Mouse (Mus musculus) heart, postnatal 10 days (tissue): ENCODE data around the gene Mycl. TPM values are rescaled to one million over a fixed set of nuclear protein-coding genes. Genes with fewer than 3 reads are reported as not detected.
A peak's percentile ranks its signal among the peaks of the same experiment; 100 is the strongest.
"Not testable (repeated sequence)": the region's sequence is repeated elsewhere in the genome, so short reads cannot be mapped to it uniquely, and the experiment has no call there.

Experiments used
- DNase-seq, 2 experiments: peaks; one replicate each; pipeline ENCODE4 v3.0.0; 2021
- intact Hi-C: fragments of 180-260 bp; cut with DNase I; formaldehyde crosslinking; loops from one replicate; pipeline ENCODE4 v1.15.1; 2025
- total RNA-seq, 2 experiments: library from RNA; stranded (reverse); gene quantifications; 2 replicates each; pipeline ENCODE4 v1.2.3; 2021

Gene Mycl
- total RNA-seq, 2 experiments from 2014 or later, result 0.22 to 0.84 TPM

DNA sequence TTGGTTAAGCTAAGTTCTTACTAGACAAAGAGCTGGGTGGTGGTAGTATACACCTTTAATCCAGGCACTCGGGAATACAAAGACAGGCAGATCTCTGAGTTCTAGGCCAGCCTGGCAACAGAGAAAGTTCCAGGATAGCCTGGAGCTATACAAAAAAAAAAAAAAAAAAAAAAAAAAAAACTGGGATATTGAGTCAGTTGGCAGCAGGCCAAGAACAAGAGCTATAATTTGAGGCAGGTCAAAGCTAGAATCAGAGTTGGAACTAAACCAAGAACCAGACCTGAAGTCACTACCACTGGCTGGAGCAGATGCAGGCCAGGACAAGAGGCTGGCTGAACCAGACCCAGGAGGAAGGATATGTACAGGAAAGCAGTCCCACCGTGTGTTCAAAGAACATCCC lies 14.8 kb upstream of the Mycl start:
- DNase-seq, result no peak
- intact Hi-C loops, result no loop called here

DNA sequence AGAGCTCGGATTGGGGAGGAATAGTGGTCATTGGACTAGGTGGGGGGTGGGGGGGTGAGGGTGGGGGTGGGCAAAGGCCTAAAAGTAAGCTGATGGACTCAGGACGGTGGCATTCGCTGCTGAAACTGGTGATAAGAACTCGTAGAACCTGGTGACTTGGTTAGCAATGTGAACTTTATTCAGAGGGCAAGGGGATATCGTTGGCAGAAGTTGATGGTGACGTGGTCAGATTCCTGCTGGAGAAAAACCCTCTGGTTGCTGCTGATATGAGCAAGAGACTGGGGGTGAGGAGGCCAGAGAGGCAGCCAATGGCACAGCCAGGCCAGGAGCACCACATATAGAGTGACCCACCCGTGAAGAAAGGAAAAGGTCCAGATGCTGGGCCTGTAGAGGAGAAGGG lies 14.2 kb upstream of the Mycl start:
- DNase-seq, result no peak
- intact Hi-C loops, result no loop called here

DNA sequence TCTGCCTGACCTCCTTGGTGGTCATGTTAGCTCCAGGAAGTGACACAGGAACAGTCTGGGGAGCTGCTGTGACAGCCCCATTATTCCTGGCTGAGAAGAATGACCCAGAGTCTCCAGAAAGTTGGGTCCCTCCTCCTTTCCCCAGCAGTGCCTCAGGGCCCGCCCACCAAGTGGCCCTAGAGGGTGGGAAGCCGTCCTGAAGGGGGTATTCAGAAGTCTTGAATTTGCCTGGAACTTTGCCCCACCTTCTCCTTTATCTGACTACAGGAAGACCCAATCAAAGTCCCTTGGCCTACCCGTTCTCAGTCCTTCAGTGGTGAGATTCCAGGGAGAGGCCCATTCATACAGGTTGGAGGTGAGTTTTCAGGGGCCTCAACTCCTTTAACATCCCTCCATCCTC lies 13.5 kb upstream of the Mycl start:
- intact Hi-C loops, result loop anchor here (1.0 kb wide), 1 partner anchor 37 kb away; no protein-coding TSS in a partner anchor

DNA sequence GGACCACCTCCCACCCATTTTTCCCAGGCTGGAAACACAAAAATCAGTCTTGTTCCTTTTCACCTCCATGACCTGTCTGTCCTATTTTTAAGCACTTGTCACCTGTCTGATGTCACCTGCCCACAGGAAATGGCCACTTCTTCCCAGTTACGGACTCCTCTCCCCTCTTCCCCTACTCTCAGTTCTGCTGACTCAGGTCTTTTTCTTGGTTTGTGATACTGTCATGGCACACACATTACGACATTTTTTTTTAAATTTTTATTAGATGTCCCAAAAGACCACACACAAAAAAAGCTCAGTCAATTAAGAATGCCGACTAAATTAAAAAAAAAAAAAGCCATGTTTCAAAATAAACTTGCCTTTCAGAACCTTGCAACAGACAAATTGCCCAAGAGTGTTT lies 12.9 kb upstream of the Mycl start:
- intact Hi-C loops, result loop anchor here (1.0 kb wide), 1 partner anchor 37 kb away; no protein-coding TSS in a partner anchor
- no peak for DNase-seq

More for the DNA sequence above, 13.5 kb upstream of the Mycl start:
- no peak for DNase-seq

DNA sequence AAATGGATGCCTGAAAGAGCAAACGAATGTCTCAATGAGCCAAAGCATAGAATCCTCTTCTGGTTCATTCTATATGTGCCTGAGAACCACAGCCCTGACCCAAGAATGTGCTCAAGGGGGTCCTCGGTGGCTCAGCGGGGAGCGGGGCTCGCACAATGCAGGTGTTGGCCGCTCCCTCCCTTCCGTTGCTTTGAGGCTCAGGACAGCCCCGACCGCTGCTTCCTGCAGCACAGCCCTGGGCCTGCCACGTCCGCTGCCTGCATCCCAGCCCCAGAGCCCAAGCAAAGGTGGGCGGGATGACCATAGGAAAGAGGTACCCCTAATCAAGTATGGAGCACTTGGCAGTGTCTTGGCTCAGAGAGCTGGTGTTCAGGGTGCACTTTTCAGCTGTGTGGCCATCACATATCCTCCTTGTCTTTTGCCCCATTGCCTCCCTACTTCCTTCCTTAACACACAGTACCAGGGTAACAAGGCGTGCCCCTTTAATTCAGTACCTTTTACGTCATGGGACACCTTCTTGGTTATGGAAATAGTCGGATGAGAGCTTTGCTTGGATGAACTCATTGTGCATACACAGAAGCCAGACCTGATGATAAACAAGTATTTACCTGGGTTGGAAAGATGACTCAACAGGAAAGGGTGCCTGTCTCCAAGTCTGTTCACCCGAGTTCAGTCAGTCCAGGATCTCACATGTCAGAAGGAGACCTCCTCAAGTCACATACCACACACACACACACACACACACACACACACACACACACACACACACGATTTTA lies 11.8 kb upstream of the Mycl start:
- no peak for DNase-seq
- intact Hi-C loops, result loop anchor here (2.0 kb wide), 2 partner anchors 71 to 175 kb away; no protein-coding TSS in a partner anchor

DNA sequence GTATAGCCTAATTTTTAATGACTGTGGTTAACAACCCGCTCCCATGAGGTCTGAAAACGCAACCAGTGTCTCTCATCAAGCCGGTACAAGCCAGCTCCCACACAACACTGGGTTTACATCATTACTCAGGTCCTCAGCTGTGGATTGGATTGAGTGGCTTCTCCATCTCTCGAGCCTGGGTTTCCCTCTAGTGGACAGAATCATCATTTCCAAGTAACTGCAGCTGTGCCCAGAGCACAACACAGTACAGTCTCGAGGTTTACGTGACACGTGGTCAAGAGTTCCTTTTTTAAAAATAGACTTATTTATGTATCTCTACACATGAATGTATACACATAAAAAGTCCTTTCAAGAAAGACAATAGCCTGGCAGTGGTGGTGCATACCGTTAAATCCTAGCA lies 10.3 kb upstream of the Mycl start:
- DNase-seq, result peak; percentile 75 to 79
- intact Hi-C loops, result loop anchor here (1.0 to 2.0 kb wide), 3 partner anchors 72 to 176 kb away; no protein-coding TSS in a partner anchor

DNA sequence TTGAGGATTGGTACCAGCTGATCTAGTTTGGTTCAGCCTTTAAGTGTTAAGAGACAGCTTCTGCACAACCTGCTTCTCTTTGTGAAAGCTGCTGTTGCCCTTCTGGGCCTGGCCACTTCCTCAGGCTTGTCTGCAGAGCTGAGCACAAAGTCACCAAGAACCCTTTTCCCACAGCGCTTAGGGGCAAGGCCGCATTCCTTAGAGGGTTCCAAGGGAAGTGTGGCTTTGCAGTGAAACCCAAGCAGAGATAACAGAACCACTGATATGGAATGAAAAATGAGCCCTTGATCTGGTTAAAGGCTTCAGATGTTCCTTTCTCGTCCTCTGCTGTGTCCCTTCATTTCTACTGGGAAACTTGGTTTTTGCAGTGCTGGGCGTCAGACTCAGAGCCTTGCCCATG lies 8.0 kb upstream of the Mycl start:
- DNase-seq, result no peak
- intact Hi-C loops, result no loop called here

DNA sequence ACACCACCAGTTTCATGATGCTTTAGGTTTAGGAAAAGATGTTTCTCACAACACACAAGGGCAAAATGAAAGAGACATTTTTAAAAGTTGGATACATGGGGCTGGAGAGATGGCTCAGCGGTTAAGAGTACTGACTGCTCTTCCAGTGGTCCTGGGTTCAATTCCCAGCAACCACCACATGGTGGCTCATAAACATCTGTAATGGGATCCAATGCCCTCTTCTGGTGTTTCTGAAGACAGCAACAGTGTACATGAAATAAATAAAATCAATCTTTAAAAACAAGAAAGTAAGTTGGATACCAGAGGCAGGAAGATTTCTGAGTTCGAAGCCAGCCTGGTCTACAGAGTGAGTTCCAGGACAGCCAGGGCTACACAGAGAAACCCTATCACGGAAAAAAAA lies 7.4 kb upstream of the Mycl start:
- DNase-seq, intact Hi-C loops: not testable (repeated sequence)

DNA sequence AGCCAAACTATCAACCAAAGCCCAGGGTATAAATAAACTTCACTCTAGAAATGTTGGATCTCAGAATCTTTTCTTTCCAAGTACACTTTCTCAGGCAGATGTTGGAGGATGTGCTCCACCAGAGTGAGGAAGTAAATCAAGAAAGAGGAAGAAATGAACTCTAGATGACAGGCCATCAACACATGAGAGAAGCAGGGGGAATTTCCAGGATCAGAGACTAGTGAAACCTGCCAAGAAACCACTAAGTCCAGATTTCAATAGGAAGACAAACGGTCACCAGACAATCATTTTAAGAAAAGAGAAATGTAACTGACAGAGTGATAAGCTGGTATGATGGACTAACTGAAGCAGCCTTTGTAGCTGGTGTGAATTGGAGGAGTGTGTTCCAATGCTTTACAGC lies 4.3 kb upstream of the Mycl start:
- intact Hi-C loops, result no loop called here
- no peak for DNase-seq

DNA sequence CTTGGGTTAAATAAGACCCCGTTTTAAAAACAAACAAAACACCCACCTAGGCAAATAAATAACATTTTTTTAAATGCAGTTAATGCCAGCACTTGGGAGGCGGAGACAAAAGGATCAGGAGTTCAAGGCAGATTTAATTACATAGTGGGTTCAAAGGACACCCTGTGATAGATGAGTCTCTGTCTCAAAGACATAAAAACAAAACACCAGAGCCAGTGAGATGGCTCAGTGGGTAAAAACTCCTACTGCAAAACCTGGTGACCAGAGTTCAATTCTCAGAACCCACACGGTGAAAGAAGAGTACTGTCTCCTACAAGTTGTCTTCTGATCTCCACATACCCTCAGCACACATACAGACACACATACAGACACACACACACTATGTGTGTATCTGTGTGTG lies 3.2 kb upstream of the Mycl start:
- intact Hi-C loops, result no loop called here

DNA sequence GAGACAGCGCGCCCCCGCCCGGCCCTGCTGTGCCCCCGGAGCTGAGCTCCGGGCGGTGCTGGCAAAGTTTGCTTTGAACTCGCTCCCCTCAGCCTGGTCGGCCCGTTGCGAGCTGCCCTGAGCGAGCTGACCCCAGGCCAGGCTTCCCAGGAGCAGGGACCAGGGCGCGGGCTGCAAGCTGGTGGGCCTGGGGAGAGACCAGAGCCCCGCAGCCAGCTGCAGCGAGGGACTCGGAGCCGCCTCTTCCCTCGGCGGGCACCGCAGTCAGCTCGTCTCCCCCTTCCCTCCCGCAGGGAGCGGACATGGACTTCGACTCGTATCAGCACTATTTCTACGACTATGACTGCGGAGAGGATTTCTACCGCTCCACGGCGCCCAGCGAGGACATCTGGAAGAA lies 767 bp downstream of the Mycl start:
- intact Hi-C loops, result no loop called here
- DNase-seq, result peak; percentile 26 to 38

More for the DNA sequence above, 3.2 kb upstream of the Mycl start:
- DNase-seq, result no peak

DNA sequence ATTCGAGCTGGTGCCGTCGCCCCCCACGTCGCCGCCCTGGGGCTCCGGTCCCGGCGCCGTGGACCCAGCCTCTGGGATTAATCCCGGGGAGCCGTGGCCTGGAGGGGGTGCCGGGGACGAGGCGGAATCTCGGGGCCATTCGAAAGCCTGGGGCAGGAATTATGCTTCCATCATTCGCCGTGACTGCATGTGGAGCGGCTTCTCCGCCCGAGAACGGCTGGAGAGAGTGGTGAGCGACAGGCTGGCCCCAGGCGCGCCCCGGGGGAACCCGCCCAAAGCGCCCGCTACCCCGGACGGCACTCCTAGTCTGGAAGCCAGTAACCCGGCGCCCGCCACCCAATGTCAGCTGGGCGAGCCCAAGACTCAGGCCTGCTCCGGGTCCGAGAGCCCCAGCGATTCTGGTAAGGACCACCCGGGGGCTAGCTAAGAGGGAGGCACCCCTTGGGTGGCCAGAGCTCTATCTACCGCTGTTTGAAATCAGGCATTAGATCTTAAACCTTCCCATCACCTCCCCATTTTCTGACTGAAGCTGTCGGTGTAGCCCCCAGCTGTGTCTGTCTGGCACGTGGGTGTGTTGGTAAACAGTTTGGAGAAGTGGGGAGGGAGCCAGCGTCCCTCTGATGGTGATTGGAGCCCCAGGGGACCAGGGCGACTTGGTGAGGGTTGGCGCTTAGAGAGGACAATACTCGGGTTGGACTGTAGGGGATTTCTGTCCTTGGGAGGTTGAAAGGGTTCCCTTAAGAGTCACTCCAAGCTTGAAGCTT lies 1.3 kb downstream of the Mycl start:
- DNase-seq, result peak in 1 of 2 experiments; percentile 39
- intact Hi-C loops, result no loop called here

DNA sequence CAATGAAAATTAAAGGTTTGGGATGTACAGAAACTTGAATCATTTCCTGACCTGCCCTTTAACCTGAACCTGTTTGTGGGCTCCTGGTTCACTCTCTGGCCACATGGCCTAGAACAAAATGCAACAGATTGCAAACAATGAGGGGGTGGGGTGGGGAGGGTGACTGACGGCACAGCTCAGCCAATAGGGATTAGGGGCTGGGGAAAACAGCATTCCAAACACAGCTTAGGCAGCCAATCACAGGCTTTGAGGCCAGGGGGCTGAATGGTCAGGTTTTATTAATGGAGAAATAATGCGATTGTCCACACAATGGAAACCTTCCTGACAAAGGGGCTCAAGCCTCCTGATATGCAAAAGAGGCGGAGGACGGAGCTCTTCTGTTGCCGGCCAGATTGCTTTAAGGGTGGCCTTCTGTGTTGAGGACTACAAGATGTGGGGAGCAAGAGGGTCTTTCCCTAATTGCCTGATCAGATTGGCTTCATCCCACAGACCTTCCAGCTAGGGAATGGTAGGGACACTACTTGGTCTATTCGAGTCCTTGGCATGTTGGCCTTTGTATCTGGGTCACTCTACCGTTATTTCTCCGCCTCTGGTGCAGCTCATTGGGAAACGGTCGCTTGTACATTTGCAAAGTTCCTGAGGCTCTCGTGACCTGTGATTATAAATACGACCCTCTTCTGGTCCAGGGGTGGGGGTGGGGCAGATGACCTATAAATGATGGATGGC lies 3.2 kb downstream of the Mycl start:
- intact Hi-C loops, result no loop called here
- no peak for DNase-seq

DNA sequence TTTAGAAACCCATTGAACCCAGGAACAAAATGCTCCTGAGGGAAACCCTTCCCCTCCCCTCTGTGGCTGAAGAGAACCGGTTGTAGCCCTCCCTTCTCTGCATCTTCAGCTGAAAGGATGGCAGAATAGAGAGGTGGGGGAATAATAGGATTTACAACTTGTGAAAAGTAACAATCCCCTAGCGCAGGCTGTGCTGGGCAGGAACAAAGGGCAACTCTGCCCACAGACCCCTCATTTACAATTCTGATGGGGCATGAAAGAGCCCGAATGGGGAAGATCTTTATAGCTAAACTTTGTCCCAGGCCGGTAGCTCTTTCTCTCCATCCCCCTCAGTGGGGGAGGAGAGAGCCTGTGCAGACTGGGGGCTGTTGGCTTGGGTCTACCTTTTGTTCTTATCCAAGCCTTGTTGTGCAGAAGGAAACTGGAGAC lies 3.8 kb downstream of the Mycl start:
- intact Hi-C loops, result no loop called here
- DNase-seq, result no peak

DNA sequence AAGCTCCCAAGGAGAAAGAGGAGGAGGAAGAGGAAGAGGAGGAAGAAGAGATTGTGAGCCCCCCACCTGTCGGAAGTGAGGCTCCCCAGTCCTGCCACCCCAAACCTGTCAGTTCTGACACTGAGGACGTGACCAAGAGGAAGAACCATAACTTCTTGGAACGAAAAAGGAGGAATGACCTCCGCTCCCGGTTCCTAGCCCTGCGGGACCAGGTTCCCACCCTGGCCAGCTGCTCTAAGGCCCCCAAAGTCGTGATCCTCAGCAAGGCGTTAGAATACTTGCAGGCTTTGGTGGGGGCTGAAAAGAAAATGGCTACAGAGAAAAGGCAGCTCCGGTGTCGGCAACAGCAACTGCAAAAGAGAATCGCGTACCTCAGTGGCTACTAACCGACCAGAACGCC lies 4.7 kb downstream of the Mycl start:
- DNase-seq, result no peak
- intact Hi-C loops, result no loop called here

DNA sequence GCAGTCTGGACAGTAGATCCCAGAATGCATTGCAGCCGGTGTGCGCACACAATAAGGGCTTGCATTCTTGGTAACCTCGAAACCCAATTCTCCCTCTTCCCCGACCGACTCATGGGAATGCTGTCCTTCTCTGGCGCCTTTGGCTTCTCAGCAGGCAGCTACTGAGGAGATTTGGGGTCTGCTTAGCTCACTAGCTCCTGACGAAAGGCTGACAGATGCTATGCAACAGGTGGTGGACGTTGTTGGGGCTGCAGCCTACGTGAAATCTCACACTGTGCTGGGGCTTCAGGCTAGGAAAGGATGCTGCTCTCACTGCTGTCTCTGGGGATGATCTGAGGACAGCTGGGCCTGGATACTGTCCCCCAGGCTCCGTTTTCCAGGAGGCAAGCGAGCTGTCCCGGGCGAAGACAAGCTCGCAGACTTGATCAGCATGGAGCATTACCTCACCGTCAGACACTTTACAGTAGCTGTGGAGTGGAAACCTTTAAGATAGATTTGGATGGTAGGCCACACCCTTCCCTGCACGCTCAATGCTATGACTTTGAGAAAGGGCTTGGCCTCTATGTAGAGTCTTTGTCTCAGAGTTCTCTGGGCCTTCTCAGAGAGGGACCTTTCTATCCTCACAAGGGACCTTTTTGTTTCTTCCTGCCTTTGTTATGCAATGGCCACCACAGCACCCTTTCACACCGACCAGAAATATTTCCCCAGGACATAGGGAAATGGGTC lies 5.3 kb downstream of the Mycl start:
- intact Hi-C loops, result no loop called here
- DNase-seq, result no peak

DNA sequence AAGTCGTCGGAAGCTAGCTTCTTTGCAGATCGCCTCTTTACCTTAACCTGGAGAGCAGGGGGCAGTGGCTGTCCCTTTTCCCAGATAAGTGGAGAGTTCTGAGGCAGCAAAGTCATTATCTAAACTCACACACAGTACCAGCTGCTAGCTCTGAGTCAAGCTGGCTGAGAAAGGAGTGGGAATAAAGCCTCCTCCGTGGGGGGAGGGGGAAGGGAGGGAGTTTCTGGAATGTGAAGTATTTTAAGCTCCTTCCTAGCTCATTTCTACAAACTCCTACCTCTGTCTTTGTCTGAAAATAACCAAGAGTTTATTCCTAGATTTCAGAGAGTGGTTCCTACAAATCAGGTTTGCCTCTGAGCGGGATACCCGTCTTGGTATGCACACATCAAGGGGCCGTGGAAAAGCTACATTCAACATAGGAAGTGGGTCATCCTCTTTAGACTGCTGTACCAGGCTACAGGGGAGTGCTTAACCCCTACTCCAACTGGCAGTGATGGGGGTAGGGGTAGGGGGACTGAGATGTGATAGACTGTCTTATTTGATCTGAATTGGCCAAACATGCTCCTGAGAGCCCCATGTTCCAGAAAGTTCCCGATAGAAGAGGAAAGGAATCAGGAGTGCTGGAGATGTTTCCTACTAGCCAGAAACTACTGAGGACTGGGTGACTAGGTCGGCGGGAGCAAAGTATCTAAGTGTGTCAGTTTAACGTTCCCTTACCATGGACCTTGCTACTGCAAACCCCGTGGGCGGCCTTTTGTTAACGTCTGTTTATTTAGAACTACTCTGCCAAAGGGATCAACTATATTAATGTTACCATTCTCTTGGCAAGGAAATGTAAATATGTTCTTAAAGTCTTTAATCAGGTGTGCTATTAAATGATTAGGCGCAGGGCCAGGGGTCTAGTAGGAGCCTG lies 9.9 kb downstream of the Mycl start:
- no peak for DNase-seq
- intact Hi-C loops, result no loop called here

DNA sequence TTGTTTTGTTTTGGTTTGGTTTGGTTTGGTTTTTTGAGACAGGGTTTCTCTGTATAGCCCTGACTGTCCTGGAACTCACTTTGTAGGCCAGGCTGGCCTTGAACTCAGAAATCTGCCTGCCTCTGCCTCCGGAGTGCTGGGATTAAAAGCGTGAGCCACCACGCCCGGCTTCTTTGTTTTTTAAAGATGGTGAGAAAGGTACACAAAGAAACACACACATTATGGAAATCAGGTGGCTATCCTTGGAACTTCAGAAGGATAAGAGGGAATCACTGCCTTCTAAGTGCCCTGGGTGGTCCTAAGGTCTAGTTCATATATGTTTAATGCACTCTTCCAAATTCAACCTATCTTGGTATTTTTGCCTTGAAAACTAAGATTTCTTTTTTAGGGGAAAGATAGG lies 17.0 kb downstream of the Mycl start:
- intact Hi-C loops, DNase-seq: not testable (repeated sequence)

DNA sequence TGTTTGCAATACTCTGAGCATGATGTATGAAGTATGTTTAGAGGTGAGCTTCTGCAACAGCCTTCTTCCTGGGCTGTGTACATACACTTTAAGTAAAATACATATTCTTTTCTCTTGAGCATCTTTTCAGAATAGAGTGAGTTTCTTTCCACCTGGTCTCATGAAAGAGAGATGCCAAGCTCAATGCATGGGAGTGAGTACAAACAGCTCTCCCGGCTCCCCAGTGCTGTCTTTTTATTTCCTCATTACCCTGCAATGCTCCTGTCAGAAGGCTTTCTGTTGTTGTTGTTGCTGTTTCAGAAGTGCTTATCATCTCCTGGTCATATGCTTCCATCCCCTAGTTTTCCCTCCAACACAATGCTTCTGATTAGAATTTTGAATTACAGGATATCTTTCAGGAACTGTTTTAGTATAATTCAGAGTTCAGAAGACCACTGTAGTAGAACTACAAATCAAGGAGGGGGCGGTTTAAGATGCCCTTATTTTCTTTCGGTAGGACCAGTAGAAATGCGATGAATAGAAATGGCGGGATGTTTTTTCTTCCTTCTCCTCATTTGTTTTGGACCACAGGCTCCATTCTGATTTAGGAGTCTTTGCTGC lies 18.0 kb downstream of the Mycl start:
- no peak for DNase-seq
- intact Hi-C loops, result no loop called here
